8 mouse cellular contexts compared by ENCODE assay signal in genomic region chr4:40971744-40972143, GRCm38 (mm10). TPM values are rescaled to one million over a fixed set of nuclear protein-coding genes. Genes with fewer than 3 reads are reported as not detected.
DNase-seq lines count a peak whose midpoint lies in the region; ATAC-seq and TF ChIP-seq lines count a peak whose summit lies in the region.

No protein-coding gene starts in this region.

- H3K27ac ChIP-seq in kidney, adult 2 months (ENCODE audit: insufficient read depth, low read depth, low read length): no peak overlapping the region
- H3K27ac ChIP-seq in lung, embryonic 15.5 days: peak overlapping the region; percentile 95

- peaks cover 4% of the 10 kb centered on the region for H3K36me3 ChIP-seq in kidney, adult 2 months (ENCODE audit: control insufficient read depth, insufficient read depth, low read length)
- peaks cover 55% of the 10 kb centered on the region for H3K36me3 ChIP-seq in erythroblast, embryonic 14.5 days (ENCODE audit: control insufficient read depth)
- peaks cover 15% of the 10 kb centered on the region for H3K36me3 ChIP-seq in lung, embryonic 15.5 days

- H3K4me3 ChIP-seq in kidney, adult 2 months (ENCODE audit: insufficient read depth, low read depth, low read length): peak overlapping the region; percentile 97
- H3K4me3 ChIP-seq in erythroblast, embryonic 14.5 days (replicated peaks): peak overlapping the region; percentile 89
- H3K4me3 ChIP-seq in lung, embryonic 15.5 days: peak overlapping the region; percentile 96

- DNase-seq in kidney, adult 2 months: peak; percentile 31
- no peak for DNase-seq in kidney, adult 18-20 months
- DNase-seq in ZHBTc4 (ENCODE audit: low read depth, low spot score): peak; percentile 79
- peak; percentile 80 for DNase-seq in induced T-regulatory cell, adult 2 months (ENCODE audit: low read depth)
- DNase-seq in urinary bladder, postnatal 4 days (ENCODE audit: low spot score in 2 of 2): no peak

- no peak for TF ChIP-seq POLR2A in kidney, adult 2 months (IDR thresholded peaks at IDR 0.05; ENCODE audit: low read depth, low read length)

- peak overlapping the region; percentile 76 for H3K9ac ChIP-seq in lung, embryonic 15.5 days

- peaks cover 16% of the 10 kb centered on the region for H3K4me1 ChIP-seq in kidney, adult 2 months (ENCODE audit: control insufficient read depth, insufficient read depth, low read length)
- H3K4me1 ChIP-seq in erythroblast, embryonic 14.5 days (ENCODE audit: control insufficient read depth): peaks cover 41% of the 10 kb centered on the region
- H3K4me1 ChIP-seq in lung, embryonic 15.5 days: peaks cover 18% of the 10 kb centered on the region

- ATAC-seq in lung, embryonic 15.5 days (ENCODE audit: borderline replicate concordance, extremely low read depth, low FRiP score, low TSS enrichment): no peak
- 0 out of 2 replicates have a peak, but pooled peaks have one; percentile 17 for ATAC-seq in neutrophil, adult 5-6 weeks (ENCODE audit: extremely low read depth, insufficient number of reproducible peaks, low FRiP score, poor library complexity, severe bottlenecking)

- TF ChIP-seq CTCF in kidney, adult 2 months (conservative IDR thresholded peaks at IDR 0.05; ENCODE audit: insufficient read depth, insufficient read length, low read depth, low read length): peak; percentile 73

- H3K9me3 ChIP-seq in erythroblast, embryonic 14.5 days (ENCODE audit: control insufficient read depth, low read length): no peaks in the 10 kb centered on the region
- no peaks in the 10 kb centered on the region for H3K9me3 ChIP-seq in lung, embryonic 15.5 days

- WGBS in kidney, adult 2 months: 26% methylated on average over 13 of the region's 13 CpGs
- WGBS in lung, embryonic 15.5 days: 21% methylated on average over 13 of the region's 13 CpGs

- peak overlapping the region; percentile 70 for H3K4me2 ChIP-seq in lung, embryonic 15.5 days

- no peaks in the 10 kb centered on the region for H3K27me3 ChIP-seq in kidney, adult 2 months (replicated peaks; ENCODE audit: control insufficient read depth, insufficient read depth, low read length)
- H3K27me3 ChIP-seq in erythroblast, embryonic 14.5 days (ENCODE audit: control insufficient read depth): no peaks in the 10 kb centered on the region
- H3K27me3 ChIP-seq in lung, embryonic 15.5 days: no peaks in the 10 kb centered on the region

RNA-seq across cellular contexts. Expression of gene Nfx1, which starts 1.0 kb away (rescaled TPM):
- 24.3 and 25.8 TPM in 2 replicates for polyA plus RNA-seq in kidney, adult 2 months (2012; rRNA removed)
- 0.58 and 0.69 TPM in 2 replicates for polyA plus RNA-seq in erythroblast, embryonic 14.5 days (2012)
- 77.6 and 80.9 TPM in 2 replicates for polyA plus RNA-seq in lung, embryonic 15.5 days (2015; fragmentation: Nextera tagmentation; extraction: Ambion mirVana)
- 84.3 and 110 TPM in 2 replicates for total RNA-seq in neutrophil, adult 5-6 weeks (2017)

RNA-seq across cellular contexts. Expression of gene Chmp5, which starts 23.5 kb away (rescaled TPM):
- 25.7 and 41.9 TPM in 2 replicates for polyA plus RNA-seq in kidney, adult 2 months (2012; rRNA removed)
- polyA plus RNA-seq in erythroblast, embryonic 14.5 days (2012): 0.53 and 0.67 TPM in 2 replicates
- polyA plus RNA-seq in lung, embryonic 15.5 days (2015; fragmentation: Nextera tagmentation; extraction: Ambion mirVana): 105 and 112 TPM in 2 replicates
- 111 and 126 TPM in 2 replicates for total RNA-seq in neutrophil, adult 5-6 weeks (2017)

RNA-seq across cellular contexts. Expression of gene Bag1, which starts 23.6 kb away (rescaled TPM):
- 133 and 162 TPM in 2 replicates for polyA plus RNA-seq in kidney, adult 2 months (2012; rRNA removed)
- 54.9 and 66.0 TPM in 2 replicates for polyA plus RNA-seq in erythroblast, embryonic 14.5 days (2012)
- polyA plus RNA-seq in lung, embryonic 15.5 days (2015; fragmentation: Nextera tagmentation; extraction: Ambion mirVana): 207 and 208 TPM in 2 replicates
- 134 and 143 TPM in 2 replicates for total RNA-seq in neutrophil, adult 5-6 weeks (2017)

RNA-seq across cellular contexts. Expression of gene Spink4, which starts 51.9 kb away (rescaled TPM):
- 2.6 and 3.2 TPM in 2 replicates for polyA plus RNA-seq in kidney, adult 2 months (2012; rRNA removed)
- not detected in 2 replicates for polyA plus RNA-seq in erythroblast, embryonic 14.5 days (2012)
- polyA plus RNA-seq in lung, embryonic 15.5 days (2015; fragmentation: Nextera tagmentation; extraction: Ambion mirVana): 0.75 and 0.98 TPM in 2 replicates
- total RNA-seq in neutrophil, adult 5-6 weeks (2017): not detected in 2 replicates

Comparison
In these comparisons a context has a peak if more than half of its experiments do, and no peak if none do; other contexts are left out.
1. DNase-seq: peak in kidney, adult 2 months (single experiment), ZHBTc4 (single experiment) and induced T-regulatory cell, adult 2 months (single experiment); none in kidney, adult 18-20 months (single experiment) and urinary bladder, postnatal 4 days (0 of 2).
2. RNA of gene Nfx1, which starts 1.0 kb away (polyA plus RNA-seq): 77.6 to 80.9 TPM in lung, embryonic 15.5 days and 24.3 to 25.8 TPM in kidney, adult 2 months; 0.58 to 0.69 TPM in erythroblast, embryonic 14.5 days; every median in the first group is over 10 times any median in the second.
3. RNA of gene Chmp5, which starts 23.5 kb away (polyA plus RNA-seq): 105 to 112 TPM in lung, embryonic 15.5 days and 25.7 to 41.9 TPM in kidney, adult 2 months; 0.53 to 0.67 TPM in erythroblast, embryonic 14.5 days; every median in the first group is over 10 times any median in the second.
4. Peak in every context shown above with its lines, with median percentiles within 50 percentile points of each other: H3K4me3 ChIP-seq.